Mouse (Mus musculus) megakaryocyte-erythroid progenitor cell, adult 5-6 weeks (primary cell): ENCODE measurements around the gene Pias3. TPM values are rescaled to one million over a fixed set of nuclear protein-coding genes. Genes with fewer than 3 reads are reported as not detected.
"Not testable (repeated sequence)": the region's sequence is repeated elsewhere in the genome, so short reads cannot be mapped to it uniquely, and the experiment has no call there.

Source experiments
- ATAC-seq: replicated peaks from 2 replicates; pipeline ENCODE4 v1.8.0; 2016; ENCODE audit warnings: mild to moderate bottlenecking, inconsistent platforms; ENCODE audit not compliant: severe bottlenecking, poor library complexity, low FRiP score, low TSS enrichment
- total RNA-seq, 2 experiments: library from RNA; stranded (forward) in 1 of 2; stranded (reverse) in 1 of 2; fragments of 200-1000, 215-1000 nt in 1 of 2; fragments of >200 nt in 1 of 2; fragmentation: Nextera tagmentation in 1 of 2; gene quantifications; 2 replicates each; pipeline ENCODE4 v1.2.3; 2014 to 2017

Gene Pias3
- total RNA-seq, 2 experiments from 2014 or later = 1.7 to 11.0 TPM

- ATAC-seq = no peak
Measured at GRCm38 (mm10) chr3:96683496-96683895, 12.7 kb upstream of the Pias3 start.

DNA sequence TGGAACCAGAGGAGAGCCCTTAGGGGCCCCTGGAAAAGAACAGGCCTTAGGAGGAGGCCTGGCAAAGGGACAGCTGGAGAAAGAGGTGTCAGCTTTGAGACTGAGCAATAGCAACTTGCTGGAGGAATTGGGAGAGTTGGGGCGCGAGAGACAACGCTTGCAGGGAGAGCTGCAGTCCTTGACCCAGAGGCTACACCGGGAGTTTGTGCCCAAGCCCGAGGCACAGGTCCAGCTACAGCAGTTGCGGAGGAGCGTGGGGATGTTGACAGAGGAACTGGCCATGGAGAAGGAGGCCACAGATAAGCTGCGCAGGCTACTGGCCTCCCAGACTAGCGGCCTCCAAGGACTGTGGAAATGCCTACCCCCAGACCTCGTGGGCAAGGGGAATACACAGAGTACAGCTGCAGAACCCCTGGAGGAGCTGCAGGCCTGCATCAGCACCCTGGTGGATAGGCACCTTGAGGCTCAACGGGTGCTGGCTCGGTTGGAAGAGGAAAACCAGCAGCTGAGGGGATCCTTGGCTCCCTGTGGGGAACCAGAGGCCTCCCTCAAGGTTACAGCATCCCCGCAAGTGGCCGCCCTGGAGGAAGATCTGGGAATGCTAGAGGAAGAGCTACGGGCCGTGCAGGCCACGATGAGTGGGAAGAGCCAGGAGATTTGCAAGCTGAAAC is 11.9 kb upstream of the Pias3 start:
- ATAC-seq = no peak

DNA sequence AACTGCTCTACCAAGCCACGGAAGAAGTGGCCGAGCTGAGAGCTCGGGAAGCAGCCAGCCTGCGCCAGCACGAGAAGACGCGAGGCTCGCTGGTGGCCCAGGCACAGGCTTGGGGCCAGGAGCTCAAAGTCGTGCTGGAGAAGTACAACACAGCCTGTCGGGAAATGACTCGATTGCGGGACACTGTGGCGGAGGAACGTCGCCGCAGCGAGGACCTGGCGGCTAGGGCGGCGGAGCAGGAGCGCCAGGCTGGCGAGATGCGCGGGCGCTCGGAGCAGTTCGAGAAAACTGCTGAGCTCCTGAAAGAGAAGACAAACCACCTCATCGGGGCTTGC is 11.4 kb upstream of the Pias3 start:
- 0 out of 2 replicates have a peak, but pooled peaks have one; percentile 34 for ATAC-seq

DNA sequence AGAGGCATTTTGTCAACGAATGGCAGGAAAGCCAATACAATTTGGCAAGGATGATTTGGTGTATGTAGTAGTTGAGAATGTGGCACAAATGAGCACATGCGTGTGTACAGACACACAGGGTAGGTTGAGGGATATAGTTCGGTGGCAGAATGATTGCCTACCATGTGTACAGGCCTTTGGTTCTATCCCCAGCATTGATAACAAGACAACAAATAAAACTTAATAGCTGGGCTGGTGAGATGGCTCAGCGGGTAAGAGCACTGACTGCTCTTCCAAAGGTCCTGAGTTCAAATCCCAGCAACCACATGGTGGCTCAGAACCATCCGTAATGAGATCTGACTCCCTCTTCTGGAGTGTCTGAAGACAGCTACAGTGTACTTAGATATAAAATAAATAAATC is 10.1 kb upstream of the Pias3 start:
- not testable (repeated sequence) for ATAC-seq

DNA sequence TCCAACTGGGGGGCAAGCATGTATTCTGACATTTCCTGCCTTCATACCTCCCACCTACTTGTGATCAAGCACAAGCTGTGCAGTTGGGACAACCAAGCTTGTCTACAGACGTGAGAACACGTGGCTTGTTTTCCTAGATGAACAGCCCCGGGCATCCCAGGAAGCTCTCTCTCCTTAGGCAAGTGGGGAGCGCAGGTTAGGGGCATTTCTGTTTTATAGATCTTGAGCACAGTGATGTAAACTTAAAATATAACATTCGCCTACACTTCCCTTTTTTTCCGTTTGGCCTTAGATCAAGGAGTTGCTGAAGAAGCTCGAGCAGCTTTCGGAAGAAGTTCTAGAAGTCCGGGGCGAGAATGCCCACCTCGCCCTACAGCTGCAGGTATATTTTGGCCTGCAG is 7.3 kb upstream of the Pias3 start:
- no peak for ATAC-seq

DNA sequence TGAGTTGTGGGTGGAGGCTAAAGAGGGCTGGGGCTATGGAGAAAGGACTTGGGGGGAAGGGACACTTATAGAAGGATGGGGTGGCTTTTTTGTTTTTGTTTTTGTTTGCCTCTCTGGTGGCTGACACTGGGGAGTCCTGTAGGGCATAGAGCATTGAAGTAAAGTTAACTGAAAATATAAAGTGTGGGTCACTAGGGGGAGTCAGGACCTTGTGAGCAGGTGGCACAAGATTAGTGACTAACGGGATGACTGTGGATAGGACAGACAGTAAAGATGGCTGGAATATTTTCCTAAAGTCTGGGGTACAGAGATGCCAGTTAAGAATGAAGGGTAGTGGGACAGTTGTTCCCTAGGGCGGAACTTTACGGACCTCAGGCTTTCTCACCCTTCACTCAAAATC is 5.9 kb upstream of the Pias3 start:
- peak; percentile 72 for ATAC-seq

DNA sequence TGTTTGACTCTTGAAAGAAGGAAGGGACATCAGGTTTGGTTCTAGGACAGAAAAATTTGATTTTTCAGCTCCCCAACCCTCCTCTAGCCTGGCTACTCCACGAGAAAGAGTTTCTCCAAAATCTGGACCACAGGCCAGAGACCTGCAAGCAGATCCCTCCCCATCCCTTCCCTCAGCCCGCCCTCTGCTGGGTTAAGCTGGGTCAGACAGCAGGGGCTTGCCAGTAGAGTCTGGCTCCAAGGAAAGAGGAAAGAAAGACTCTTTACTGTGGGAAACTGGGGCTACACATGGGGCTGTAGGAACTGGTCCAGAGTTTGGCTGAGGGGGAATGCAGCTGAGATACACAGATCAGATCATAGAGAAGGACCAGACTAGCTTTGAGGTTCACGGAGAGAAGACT is 3.7 kb upstream of the Pias3 start:
- ATAC-seq = no peak

- ATAC-seq = no peak
Measured at GRCm38 (mm10) chr3:96693579-96693978, 2.6 kb upstream of the Pias3 start.

DNA sequence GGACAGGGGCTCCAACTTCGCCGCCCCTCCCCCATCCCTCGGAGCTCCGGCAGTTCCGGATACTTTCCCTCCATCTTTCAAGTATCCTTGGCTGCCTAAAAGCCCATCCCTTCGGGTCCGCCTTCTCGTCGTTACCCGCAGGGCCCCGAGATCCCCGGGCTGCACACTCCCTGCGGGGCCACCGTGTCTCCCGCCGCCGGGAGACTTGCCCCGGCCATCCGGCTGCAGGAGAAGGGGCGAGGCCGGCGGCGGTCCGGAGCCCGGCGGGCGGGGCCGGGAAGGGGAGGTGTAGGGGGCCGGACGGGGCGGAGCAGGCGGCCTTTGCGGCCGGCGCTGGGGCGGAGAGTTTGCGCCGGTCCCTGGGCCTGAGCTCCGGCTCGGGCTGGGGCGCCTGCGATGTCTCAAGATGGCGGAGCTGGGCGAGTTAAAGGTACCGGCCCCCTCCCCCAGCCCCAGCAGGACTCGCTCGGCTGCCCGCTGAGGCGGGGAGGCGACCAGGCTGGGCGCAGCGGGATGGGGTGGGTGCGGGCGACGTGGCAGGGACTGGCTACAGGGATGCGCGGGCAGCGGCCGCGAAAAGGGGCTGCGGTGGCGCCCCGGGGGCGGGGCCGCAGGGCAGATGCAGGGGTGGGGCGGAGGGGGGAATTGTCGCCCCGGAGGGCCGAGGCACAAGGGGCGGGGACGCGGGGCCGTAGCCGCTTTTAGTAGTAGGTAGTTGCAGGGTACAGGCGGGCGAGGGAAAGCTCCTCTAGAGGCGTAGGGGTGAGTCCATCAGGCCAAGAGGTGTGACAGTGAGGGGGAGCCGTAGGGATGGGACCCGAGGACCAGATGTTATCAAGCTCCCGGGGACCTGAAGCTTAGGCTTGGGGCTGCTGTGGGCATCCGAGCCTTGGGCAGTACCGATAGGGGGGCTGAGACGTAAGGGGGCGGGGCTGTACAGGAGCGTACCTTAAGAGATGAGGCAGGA is 865 bp downstream of the Pias3 start:
- ATAC-seq = peak; percentile 75

- ATAC-seq = no peak
Measured at GRCm38 (mm10) chr3:96698993-96699690, 3.0 kb downstream of the Pias3 start.

DNA sequence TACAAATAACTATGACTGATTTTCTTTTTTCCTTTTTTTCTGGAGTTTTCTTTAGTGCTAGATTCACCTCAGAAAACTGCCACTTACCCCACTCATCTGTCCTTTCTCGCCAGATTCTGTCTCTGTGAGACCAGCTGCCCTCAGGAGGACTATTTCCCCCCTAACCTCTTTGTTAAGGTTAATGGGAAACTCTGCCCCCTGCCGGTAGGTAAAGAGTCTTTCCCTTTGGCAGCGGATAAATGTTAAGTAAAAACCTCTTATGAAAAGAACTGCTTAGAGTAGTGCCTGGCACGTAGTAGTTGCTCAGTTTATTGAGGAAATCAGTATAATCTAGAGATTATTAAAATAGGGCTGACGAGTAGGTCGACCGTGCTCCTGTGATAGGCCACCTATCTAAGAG is 4.2 kb downstream of the Pias3 start:
- ATAC-seq = no peak

- ATAC-seq = no peak
Measured at GRCm38 (mm10) chr3:96701003-96701402, 4.8 kb downstream of the Pias3 start.

- ATAC-seq = 0 out of 2 replicates have a peak, but pooled peaks have one; percentile 27
Measured at GRCm38 (mm10) chr3:96704778-96705177, 8.6 kb downstream of the Pias3 start.

DNA sequence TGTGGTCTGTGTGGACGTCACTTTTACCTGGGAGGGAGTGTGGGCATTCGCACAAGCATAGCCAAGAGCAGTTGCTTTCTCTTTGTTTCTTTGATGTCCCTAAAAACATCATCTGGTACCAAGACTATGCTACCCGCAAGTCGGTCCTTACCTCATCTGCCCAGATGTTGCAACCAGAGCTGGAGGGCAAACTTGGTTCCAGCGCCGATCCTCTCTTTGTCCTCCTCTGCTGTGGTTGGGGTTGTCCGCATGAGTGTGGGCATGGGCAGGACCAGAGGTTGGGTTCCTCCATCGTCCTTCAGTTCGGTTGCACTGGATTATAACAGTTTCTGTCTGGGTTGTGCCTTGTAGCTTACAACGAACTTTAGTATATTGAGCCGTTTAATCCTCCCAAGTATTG is 10.0 kb downstream of the Pias3 start:
- no peak for ATAC-seq

DNA sequence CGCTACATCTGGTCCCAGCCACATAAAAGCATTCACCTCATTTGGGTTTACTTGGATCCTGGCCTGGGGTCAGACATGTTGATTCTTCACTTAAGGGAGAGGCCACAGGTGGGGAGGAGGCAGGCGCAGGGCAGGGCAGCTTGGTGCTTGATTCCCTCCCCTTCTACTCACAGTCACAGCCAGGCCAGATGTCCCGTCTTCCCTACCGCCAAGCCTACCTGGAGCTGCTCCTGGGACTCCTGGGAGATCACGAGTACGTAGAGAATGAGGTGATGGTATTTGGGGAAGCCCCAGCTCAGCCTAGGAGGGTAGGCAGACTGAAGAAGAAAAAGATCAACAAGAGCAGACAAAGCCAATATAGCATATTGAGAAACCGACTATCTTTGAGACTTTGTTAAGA is 10.8 kb downstream of the Pias3 start:
- ATAC-seq = no peak

- ATAC-seq = peak; percentile 73
Measured at GRCm38 (mm10) chr3:96707903-96708683, 11.9 kb downstream of the Pias3 start, which contains the start of gene Nudt17. Gene Nudt17, minus strand, starts transcription at chr3:96708562.

DNA sequence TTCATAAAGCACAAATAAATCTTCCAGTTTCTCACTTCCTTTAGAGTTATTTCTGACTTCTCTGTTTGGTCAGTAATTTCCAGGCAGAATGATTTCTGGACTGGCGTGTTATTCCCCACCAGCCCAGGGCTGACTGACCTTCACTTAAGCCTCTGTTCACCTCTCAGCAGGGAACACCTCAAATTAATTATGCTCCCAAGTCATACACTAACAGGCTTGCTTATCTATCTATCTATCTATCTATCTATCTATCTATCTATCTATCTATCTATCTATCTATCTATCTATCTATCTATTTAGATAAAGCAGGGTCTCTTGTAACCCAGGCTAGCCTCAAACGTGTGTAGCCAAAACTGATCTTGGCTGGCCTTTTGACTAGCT is 12.5 kb downstream of the Pias3 start:
- ATAC-seq = no peak

DNA sequence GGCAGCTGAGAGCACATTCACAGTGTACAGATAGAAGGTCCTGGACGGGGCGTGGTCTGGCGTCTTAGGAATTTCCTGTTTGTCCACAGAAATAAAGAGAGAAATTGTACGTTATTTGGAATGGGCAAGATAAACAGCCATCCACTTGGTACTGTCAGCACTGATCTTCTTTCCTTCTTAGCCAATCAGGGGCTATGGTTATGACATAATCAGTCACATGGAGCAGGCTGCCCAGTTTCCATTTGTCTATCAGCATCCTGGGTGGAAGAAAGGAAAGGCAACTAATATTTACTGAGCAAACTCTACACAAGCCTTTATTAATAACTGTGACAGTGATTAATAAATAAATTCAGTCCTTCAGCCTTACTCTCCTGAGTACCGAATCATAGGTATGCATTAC is 18.1 kb downstream of the Pias3 start:
- no peak for ATAC-seq

- ATAC-seq = no peak
Measured at GRCm38 (mm10) chr3:96715854-96716253, 19.7 kb downstream of the Pias3 start.
